Mouse (Mus musculus) regulatory T cell (primary cell): ENCODE data around the gene Smad6.

Experiments used
- in situ Hi-C: fragments of 300-600 bp; cut with MboI, MseI; formaldehyde crosslinking; loops from one replicate; pipeline ENCODE4 v1.15.1; 2025; ENCODE audit warnings: high pct_unique_total_duplicates

The Smad6 gene

DNA sequence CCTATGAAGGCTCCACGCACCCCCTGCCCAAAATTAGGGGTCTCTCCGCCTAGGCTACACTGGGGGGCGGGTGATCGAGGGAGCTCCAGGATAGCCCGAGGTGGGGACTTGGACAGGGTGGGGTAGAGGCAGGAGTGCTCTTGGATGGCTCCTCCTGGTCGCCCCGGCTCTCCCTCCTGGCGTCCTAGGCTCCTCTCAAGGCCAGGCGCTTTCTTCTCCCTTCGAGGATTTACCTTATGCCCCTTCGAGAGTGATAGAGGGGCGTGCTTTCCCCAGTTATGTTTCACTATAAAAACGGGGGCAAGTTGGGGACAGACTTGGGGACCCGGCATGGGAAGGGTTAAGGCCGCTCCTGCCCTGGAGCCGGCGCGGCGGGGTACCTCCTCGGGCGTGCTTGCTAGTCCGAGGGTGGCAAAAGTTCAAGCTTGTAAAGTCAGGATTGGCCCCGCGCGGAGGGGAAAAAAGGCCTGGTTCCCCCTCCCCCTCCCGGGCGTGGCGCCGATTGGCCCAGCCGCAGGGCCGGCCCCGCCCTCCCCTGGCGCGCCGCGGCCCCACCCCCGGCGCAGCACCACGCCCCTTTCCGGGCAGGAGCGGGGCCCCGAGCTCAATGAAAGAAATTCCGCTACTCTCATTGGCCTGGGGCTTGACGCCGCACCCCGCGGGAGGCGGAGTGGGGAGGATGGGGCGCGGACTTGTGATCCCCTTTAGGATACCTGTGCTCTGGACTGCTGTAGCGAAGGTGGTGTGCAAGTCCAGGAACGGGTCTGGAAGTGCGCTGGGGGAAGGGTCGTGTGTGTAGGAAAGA is 905 bp upstream of the Smad6 start:
- in situ Hi-C loops: no loop called here

DNA sequence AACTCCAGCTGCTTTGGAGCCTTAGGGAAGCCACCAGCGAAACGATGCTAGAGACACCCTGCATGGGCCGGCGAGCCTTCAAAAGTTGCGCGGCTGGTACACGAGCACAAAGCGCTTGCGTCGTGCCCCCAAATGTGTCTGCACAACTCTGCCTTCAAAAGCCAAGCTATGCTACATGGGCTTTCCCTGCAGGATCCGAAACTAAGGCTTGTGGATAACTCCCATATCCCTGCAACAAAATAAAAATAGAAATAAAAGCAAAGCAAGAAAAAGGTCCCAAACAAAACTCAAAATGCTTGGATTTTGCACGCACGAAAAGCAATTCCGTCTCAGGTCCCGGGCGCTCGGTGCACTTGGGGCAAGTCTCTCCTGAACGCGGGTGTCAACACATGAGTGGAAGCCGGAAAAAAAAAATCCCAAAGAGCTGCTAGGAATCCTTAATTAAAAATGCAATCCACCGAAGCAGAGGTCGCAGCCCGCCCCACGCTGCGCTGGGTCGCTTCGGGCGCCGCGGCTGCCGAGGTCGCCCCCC is 474 bp downstream of the Smad6 start:
- in situ Hi-C loops: no loop called here

DNA sequence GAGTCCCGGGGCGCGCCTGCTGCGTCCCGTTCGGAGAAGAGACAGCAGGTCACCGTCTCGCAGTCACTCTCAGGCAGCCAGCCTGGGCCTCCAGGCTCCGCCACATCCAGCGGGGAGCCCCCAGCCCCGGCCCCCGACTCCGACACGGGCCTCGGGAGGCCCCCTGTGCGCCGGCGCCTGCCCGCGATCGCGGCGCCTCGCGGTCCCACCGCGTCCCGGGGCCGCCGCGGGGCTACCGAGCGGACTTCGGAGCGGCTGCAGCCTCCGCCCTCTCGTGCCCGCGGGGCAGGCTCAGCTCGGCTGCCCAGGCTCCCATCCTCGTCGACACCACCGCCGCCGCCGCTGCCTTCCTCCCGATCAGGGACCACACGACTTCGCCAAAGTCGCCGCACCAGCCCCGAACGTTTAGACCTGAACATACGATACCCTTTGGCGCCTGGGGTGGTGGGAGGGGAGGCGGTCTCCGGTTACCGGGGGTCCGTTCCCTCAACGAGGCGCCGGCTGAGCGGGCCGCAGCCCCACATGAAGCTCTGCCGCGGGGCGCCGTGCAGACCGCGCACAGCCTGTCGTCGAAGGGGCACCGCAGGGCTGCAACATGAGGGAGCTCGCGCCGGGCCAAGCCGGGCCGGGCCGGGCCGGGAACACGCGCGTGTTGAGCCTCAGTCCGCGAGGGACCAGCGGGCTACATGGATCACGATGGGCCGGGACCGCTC is 1.1 kb downstream of the Smad6 start:
- in situ Hi-C loops: no loop called here

DNA sequence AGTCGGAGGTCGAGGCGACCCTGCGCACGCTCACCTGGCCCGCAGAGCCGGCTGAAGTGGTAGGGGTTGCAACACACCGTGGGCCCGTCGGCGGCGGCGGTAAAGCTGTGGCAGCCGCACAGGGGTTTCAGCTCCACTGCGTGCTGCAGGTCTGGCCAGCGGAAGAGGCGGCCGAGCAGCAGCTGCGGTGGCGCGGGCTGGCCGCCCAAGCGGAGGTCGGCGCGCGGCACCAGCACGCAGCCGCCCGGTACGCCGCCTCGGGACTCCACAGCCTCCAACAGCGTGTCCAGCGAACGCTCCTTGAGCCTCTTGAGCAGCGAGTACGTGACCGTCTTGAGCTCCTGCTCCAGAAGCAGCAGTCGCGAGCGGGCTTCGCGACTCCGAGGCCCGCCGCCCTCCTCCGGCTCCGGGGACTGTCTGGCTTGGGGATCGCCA is 1.7 kb downstream of the Smad6 start:
- in situ Hi-C loops: no loop called here

DNA sequence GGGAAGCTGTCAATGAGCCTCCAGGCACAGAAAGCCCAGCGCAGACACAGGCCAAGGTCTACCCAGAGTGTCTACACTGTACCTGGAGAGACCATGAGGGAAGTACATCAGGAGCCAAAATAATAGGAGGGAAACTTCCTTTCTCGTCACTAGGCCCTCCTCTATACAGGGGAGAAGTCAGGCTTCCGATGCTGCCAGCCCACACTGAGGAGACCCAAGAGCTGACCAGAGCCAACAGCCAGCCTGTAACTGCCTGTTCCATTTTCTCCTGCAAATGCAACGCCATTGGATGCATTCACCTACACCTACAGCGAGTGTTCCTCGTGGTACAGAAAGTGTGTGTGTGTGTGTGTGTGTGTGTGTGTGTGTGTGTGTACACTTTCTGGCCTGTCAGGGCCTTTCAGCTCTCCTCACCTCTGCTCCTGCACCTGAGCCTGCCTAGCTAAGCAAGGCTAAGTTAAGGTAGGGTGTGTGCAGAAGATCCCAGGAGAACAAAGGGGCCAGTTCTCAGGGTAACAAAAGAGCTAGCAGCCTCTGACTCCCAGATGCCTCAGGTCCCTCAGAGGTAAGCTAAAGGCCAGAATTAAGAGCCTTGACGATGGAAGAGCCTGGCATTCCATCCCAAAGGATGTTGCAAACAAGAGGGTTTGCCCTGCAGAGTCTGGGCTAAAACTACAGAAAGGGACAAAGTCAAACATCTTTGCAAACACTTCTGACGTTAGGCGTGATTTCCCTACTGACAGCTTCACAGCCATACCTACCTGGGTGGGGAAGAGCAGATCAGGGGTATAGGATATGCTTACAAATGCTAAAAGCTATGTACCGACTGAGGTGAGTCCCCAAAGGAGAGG is 2.6 kb downstream of the Smad6 start:
- in situ Hi-C loops: no loop called here

DNA sequence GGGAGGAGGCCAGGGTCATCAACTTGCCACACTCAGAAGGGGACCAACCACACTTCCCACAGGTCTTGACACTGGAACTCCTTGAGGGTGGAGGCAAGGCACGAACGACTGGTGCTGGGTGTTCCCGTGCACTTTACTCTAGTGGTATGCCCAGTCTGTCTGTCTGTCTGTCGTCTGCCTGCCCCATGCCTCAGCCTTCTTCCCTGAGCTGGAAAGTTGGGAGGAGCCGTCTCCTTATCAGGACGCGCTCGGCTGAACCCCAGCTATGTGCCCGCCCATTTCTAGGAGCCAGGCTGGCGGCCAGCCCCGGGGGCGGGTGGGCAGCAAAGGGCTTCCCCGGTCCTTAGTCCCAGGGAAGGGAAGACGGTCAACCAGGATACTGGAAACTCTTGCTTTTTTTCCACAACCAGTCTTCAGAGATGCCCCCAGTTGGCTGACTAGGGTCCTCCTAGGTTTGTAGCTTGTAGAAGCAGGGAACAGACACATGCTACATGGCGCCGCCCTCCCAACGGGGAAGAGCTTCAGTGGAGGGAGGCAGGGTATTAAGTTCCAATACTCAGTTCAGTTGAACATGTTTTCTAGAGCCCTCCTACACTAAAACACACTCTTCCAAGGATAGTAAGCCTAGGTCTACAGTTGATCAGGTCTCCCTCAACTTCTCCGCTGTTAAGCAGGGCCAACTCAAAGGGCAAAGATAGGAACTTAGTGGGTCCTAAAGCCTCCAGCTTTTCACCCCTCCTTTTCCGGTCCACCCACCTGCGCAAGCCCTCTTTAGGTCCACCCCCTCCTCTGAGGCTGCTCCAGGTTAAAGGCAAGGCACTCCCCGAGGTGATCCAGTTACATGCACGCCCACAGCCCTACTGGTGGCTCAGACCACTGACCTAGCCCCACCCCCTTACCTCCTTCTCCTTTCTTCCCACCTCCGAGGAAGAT is 3.7 kb downstream of the Smad6 start:
- in situ Hi-C loops: no loop called here

DNA sequence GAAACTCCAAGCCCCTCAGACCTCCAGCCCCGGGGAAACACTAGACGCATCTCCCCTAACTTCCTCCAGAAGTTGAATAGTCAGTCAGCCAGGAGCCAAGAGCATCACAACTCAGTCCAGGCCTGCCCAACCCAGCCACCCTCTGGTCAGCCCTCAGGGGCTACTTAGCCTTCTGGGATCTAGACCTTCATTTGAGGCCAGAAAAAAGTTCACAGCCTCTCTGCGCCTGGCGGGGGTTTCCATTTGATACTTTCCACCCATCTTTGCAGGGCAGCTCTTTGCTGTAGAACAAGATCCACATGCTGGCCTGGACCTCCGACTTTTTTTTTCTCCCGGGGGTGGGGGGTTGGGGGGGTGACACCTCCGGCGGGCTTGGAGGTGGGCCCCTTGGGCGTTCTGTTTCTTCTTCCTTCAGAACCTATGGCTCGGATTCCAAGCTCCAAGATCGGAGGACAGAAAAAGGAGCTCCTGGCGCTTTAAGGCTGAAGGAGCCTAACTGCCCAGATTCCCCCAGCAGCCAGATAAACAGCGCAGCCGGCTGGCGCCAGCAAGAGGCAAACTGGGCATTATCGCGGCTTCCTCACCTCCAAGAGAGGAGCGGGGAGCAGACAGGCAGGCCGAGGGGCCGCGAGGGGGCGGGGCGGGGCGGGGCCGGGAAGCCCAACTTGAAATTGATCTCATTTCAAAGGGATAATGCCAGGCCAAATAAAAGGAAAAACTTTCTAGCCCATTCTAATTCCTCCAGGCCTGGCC is 5.0 kb downstream of the Smad6 start:
- in situ Hi-C loops: no loop called here

DNA sequence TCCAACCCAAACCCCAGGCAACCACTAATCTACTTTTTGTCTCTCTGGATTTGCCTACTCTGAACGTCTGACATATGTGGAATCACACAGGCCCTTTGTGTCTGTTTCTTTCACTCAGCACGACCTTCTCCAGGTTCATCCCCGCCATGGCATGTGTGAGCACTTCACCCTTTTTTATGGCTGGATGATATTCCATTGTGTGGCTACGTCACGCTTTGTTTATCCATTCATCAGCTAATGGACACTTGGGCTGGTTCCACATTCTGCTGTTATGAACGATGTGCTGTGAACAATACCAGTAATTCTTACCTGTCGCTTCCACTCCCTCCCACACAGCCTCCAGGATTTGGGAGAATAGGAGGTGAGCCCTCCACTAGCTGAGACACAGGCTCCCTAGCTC is 5.8 kb downstream of the Smad6 start:
- in situ Hi-C loops: no loop called here

DNA sequence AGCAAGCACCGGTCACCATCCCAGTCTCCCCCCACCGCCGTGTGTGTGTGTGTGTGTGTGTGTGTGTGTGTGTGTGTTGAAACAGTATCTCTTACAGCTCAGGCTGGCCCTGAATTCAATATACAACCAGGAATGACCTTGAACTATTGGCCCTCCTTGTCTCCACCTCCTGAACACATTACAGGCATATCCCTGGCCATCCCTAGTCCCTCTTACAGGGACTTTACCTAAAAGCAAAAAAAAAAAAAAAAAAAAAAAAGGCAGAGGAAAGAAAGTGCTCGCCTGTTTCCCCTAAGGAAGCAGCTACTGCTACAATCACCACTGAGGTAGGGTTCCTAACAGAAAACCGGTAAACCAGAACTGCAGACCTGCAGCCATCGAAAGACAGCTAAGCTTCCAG is 7.1 kb downstream of the Smad6 start:
- in situ Hi-C loops: no loop called here

DNA sequence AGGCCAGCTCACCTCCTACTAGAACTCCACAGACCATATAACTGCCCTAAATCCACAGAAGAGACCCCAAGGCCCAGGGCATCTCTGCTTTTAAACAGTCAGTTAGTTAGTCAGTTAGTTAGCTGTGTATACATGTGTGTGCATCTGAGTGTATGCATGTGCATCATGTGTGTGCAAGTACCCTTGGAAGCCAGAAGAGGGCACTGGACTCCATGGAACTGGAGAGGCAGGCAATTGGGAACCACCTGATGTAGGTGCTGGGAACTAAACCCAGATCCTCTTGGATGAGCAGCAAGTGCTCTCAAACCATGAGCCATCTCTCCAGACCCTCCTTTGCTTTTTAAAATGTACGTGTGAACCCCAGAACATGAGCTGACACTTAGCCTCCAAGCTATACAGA is 10.5 kb downstream of the Smad6 start:
- in situ Hi-C loops: no loop called here

DNA sequence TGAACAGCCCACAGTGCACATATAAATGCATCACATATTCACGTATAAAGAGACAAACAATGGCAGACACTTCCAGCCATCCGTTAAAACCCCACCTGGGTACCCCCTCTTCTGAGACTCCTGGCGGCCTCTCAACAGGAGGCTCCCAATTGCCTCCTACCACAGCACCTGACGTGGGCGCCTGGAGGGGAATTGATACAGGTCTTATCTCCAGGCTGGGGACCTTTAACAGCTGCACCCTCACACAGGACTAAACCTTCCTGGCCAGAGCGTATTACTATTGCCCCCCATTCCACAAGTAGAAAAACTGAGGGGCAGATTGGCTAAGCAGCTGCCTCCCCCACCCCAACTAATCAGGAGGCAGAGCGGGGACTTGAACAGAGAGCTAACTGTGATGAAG is 18.9 kb downstream of the Smad6 start:
- in situ Hi-C loops: no loop called here

DNA sequence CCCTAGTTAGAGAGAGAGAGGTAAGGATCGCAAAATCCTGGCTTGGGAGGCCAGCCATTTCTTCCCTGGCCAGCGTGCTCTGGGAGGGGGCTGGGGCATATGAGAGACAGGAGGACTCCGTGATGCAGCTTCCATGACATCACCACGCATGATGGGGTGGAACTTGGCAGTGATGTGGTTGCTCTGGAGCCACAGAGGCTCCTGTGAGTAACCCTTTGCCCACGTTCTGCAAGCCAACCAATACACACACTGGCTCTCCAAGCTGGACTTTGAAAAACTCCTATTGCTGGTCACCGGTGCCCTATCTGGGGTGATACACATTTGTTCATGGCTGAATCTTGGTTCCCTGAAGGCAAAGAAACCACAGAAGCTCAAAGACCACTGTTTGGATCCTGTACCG is 20.8 kb downstream of the Smad6 start:
- in situ Hi-C loops: no loop called here

DNA sequence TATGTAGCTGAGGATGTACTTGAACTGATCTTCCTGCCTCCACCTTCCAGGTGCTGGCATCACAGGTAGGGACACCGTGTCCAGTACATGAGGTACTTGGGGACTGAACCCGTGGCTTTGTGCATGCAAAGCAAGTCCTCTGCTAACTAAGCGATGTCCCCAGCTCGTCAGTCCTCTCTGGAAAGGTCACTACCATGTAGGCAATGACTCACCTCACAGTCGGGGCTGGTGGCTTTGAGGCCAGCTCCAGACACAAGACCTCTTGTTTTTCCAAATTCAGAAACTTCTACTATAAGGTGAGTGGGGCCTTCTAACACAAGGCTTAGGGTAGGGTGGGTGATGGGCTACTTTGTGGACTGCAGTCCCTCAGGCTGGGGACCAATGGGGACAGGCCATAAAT is 21.8 kb downstream of the Smad6 start:
- in situ Hi-C loops: no loop called here

DNA sequence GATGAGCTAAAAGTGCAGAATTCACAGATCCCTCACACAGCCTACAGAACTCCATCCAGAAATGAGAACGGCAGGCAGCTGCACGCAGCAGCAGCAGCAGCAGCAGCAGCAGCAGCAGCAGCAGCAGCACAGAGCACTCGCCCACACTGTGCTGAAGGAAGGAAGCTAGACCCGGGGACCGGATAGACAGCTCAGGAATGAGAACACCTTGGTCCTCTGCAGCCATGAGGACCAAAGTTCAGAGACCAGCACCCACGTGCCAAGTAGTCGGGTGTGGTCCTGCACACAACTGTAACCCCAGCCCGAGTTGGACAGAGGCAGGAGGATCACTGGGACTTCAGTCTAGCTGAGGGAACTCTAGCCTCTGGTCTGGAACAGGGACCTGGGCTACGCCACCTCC is 22.7 kb downstream of the Smad6 start:
- in situ Hi-C loops: no loop called here

DNA sequence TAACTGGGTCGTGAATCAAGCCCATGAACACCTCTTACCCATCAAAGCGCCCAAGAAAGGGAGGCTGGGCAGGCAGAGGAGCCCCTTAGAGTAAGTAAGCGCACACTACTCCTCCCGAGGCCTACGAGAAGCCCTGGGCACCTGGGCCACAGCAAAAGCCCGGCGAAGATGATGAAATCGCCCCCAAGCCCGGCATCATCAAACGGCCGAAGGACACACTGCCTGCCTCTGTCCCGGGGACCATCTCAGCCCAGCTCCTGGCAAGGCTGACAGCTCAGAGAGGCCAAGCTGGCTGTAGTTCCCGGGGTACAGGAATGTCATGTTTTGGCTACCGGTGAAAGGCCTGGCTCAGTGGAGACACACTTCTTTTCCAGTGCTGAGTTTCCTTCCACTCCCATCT is 23.8 kb downstream of the Smad6 start:
- in situ Hi-C loops: no loop called here

DNA sequence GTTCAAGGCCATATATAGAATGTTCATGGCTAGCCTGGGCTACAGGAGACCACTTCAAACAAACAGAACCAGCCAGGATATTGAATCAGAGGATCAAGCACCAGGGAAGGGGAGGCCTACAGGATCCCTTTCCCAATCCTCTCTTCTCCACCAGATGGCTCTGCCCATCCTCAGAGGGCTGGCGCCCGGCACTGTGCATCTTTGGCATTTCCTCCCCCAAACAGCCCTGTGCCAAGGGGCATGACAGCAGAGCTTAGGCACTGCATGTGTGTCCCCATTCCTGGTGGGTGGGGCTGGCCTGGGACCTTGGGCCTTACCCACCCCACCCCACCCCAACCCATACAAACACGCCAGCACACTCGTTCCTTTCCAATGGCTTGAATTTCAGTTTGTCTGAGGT is 24.4 kb downstream of the Smad6 start:
- in situ Hi-C loops: no loop called here

DNA sequence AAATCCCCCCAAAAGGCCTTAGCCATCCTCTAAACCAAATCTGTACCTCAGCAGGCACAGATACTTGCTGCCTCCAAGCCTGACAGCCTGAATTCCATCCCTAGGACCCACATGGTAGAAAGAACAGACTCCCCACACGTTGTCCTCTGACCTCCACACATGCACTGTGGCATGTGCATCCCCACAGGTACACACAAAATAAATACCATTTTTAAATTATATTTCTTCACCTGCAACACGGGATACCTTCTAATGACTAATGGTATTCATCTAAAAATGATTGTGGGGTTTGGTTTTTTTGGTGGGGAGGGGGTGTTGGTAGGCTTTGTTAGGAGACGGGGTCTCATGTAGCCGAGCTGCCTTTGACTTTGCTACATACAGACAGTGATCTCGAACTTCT is 28.6 kb downstream of the Smad6 start:
- in situ Hi-C loops: no loop called here

DNA sequence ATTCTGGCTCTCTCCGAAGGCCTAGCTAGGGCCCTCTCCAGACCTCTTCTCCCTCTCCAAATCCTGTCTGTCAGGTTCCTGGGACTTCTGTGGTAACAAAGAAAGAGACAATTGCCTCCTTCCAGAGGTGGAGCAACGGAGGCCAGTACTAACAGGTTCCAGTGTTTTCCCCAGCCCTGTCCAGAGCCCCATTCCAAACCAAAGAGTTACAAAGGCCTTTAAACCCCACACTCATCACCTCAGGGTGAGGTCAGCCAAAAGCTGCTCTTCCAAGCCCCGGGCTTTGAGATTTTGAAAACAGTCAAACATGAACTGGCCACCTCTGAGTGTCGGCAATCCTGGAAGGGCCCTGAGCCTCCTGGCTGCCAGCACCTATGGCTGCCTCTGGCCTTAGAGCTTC is 29.1 kb downstream of the Smad6 start:
- in situ Hi-C loops: no loop called here

DNA sequence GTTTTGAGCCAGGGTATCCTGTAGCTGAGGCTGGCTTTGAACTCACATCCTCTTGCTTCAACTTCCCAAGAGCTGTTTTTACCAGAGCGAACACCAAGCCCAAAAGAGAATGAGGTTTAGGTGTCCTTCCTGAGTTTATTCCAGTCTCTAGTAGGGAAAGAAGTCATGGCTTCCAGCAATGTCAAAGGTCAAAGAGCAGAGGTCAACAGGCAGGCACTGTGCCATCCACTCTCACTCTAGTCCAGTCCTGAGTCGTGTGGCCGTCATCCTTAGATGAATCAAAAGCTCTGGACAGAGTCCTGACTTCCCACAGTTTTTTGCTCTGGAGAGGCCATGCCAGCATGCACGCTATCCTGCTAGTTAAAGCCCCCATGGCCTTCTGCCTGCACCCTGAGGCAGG is 30.7 kb downstream of the Smad6 start:
- in situ Hi-C loops: no loop called here

DNA sequence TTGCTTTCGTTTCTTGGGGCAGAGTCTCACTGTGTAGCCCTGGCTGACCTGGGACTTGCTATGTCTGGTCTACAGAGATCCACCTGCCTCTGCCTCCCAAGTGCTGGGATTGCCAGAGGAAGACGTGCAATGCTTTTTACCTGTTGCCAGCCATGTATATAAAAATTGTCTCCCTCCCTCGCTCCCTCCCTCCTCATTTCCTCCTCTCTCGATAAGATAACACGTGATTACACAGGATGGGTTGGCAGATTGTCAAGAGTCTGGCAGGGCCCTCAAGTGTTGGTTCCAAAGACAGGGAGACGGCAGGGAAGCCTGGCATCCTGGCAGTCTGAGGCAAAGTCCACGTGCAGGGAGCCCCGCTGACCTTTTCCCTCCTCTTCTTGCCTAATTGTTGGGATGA is 32.2 kb downstream of the Smad6 start:
- in situ Hi-C loops: no loop called here
